Mouse (Mus musculus) CH12F3 (cell line): Measurements from ENCODE around the gene Uba2.
"Not testable (repeated sequence)": the region's sequence is repeated elsewhere in the genome, so short reads cannot be mapped to it uniquely, and the experiment has no call there.

ENCODE experiments used
- in situ Hi-C: fragments of 300-500 bp; cut with MboI; formaldehyde crosslinking; loops from 2 replicates; pipeline ENCODE4 v1.14.3; 2020; ENCODE audit warnings: low sequenced_read_pairs

Uba2 gene

GRCm38 (mm10) chr7:34167766-34168469, 1.5 kb downstream of the Uba2 start:
- in situ Hi-C loops: no loop called here

GRCm38 (mm10) chr7:34166850-34167249, 2.5 kb downstream of the Uba2 start:
- in situ Hi-C loops: no loop called here

GRCm38 (mm10) chr7:34165999-34166398, 3.4 kb downstream of the Uba2 start:
- in situ Hi-C loops: no loop called here

GRCm38 (mm10) chr7:34164671-34165070, 4.7 kb downstream of the Uba2 start:
- in situ Hi-C loops: no loop called here

- in situ Hi-C loops: no loop called here
Measured at GRCm38 (mm10) chr7:34159167-34159566, 10.2 kb downstream of the Uba2 start.

GRCm38 (mm10) chr7:34157994-34158393, 11.4 kb downstream of the Uba2 start:
- in situ Hi-C loops: no loop called here

- in situ Hi-C loops: no loop called here
Measured at GRCm38 (mm10) chr7:34147193-34147592, 22.2 kb downstream of the Uba2 start.

- in situ Hi-C loops: no loop called here
Measured at GRCm38 (mm10) chr7:34141123-34141522, 28.3 kb downstream of the Uba2 start.

- in situ Hi-C loops: no loop called here
Measured at GRCm38 (mm10) chr7:34139493-34139892, 29.9 kb downstream of the Uba2 start.

- in situ Hi-C loops: no loop called here
Measured at GRCm38 (mm10) chr7:34134336-34134735, 35.1 kb downstream of the Uba2 start.

GRCm38 (mm10) chr7:34133117-34133762, 36.2 kb downstream of the Uba2 start, which contains the start of gene Wtip:
Gene Wtip, minus strand, starts transcription at chr7:34133268.
- in situ Hi-C loops: no loop called here

GRCm38 (mm10) chr7:34132355-34133079, 36.9 kb downstream of the Uba2 start:
- in situ Hi-C loops: no loop called here

- in situ Hi-C loops: no loop called here
Measured at GRCm38 (mm10) chr7:34131959-34132354, 37.4 kb downstream of the Uba2 start.

GRCm38 (mm10) chr7:34131118-34131517, 38.3 kb downstream of the Uba2 start:
- in situ Hi-C loops: no loop called here

GRCm38 (mm10) chr7:34126291-34126690, 43.1 kb downstream of the Uba2 start:
- in situ Hi-C loops: no loop called here

GRCm38 (mm10) chr7:34125346-34125745, 44.1 kb downstream of the Uba2 start:
- in situ Hi-C loops: no loop called here

GRCm38 (mm10) chr7:34122987-34123720, 46.2 kb downstream of the Uba2 start:
- in situ Hi-C loops: no loop called here

GRCm38 (mm10) chr7:34120636-34121035, 48.8 kb downstream of the Uba2 start:
- in situ Hi-C loops: not testable (repeated sequence)

GRCm38 (mm10) chr7:34116601-34117000, 52.8 kb downstream of the Uba2 start:
- in situ Hi-C loops: no loop called here

GRCm38 (mm10) chr7:34109190-34109589, 60.2 kb downstream of the Uba2 start:
- in situ Hi-C loops: no loop called here

GRCm38 (mm10) chr7:34101276-34101675, 68.1 kb downstream of the Uba2 start:
- in situ Hi-C loops: no loop called here
